Mouse (Mus musculus) midbrain, embryonic 10.5 days (tissue): ENCODE results near the gene Ypel2. TPM values are rescaled to one million over a fixed set of nuclear protein-coding genes. Genes with fewer than 3 reads are reported as not detected.

ENCODE experiments used
- DNase-seq: peaks from one replicate; pipeline ENCODE4 v3.0.0-alpha.2; 2017; ENCODE audit warnings: low spot score
- H3K27ac ChIP-seq: fragments of 300-500 bp; sonication (generic); replicated peaks from 2 replicates; pipeline ENCODE4 v1.5.1; 2016; ENCODE audit warnings: mild to moderate bottlenecking
- H3K27me3 ChIP-seq: fragments of 300-500 bp; sonication (generic); 2 replicates; pipeline ENCODE4 v1.6.1; 2016; ENCODE audit warnings: low read depth, mild to moderate bottlenecking; ENCODE audit not compliant: poor library complexity, severe bottlenecking
- H3K36me3 ChIP-seq: fragments of 300-500 bp; sonication (generic); 2 replicates; pipeline ENCODE4 v1.6.1; 2016; ENCODE audit warnings: mild to moderate bottlenecking, moderate library complexity
- H3K4me1 ChIP-seq: fragments of 300-500 bp; sonication (generic); 2 replicates; pipeline ENCODE4 v1.6.1; 2016
- H3K4me3 ChIP-seq: fragments of 300-500 bp; sonication (generic); 2 replicates; pipeline ENCODE4 v1.5.1; 2016; ENCODE audit warnings: mild to moderate bottlenecking, moderate library complexity
- H3K9me3 ChIP-seq: fragments of 300-500 bp; sonication (generic); replicated peaks from 2 replicates; pipeline ENCODE4 v1.6.1; 2016; ENCODE audit warnings: mild to moderate bottlenecking
- WGBS: fragments of 180-500 bp; shearing (Covaris S2); methylation state at CpG from one replicate; pipeline ENCODE4 v1.1.7; 2016; 5-methylcytosine and 5-hydroxymethylcytosine counted together
- polyA plus RNA-seq: library from polyadenylated mRNA; unstranded; fragments of >200 nt; fragmentation: Nextera tagmentation; extraction: Ambion mirVana; gene quantifications from 2 replicates; pipeline ENCODE4 v1.2.1, GENCODE M21; 2016

Gene Ypel2
- polyA plus RNA-seq, 1 experiment from 2014 or later: 3.0 TPM

DNA sequence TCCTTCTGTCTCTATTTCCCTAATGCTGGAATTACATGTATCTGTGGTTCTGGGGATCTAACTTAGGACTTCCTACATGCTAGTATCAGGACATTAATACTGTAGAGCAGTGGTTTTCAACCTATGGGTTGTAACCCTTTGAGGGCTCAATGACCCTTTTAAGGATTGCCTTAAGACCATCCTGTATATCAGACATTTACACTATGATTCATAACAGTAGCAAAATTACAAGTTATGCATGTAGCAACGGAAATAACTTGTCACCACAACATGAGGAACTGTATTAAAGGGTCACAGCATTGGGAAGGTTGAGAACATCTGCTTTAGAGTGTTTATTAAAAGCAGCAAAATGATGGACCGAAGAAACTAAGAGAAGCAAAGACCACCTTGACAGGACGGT lies 26.8 kb downstream of the Ypel2 start:
- peaks cover 6% of the 10 kb centered on the region for H3K27me3 ChIP-seq
- H3K27ac ChIP-seq: no peak overlapping the region
- DNase-seq: no peak
- WGBS: 91% methylated on average over 3 of the region's 3 CpGs
- no peaks in the 10 kb centered on the region for H3K9me3 ChIP-seq
- H3K36me3 ChIP-seq: no peaks in the 10 kb centered on the region
- H3K4me3 ChIP-seq: no peak overlapping the region
- peaks cover 60% of the 10 kb centered on the region for H3K4me1 ChIP-seq

DNA sequence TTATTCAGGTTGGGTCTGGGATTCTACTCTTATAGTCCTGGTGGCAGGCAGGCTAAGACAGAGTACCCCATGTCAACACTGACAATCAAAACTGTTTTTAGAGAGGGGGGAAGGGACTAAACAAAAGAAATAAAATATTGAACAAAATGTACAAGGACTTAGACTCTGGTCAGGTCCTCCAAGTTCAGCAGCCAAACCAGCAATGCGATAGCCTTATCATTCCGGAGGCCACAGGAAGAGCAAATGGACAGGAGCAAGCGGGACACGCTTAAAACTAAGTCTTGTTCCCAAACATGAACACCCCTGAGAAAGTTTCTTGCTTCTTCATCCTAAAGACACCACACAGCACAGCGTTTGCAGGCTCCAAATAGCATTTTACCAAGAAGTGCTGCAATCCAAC lies 28.4 kb downstream of the Ypel2 start:
- no peak overlapping the region for H3K27ac ChIP-seq
- peaks cover 56% of the 10 kb centered on the region for H3K4me1 ChIP-seq
- H3K36me3 ChIP-seq: no peaks in the 10 kb centered on the region
- DNase-seq: no peak
- WGBS: 93% methylated on average over 5 of the region's 5 CpGs
- H3K27me3 ChIP-seq: 0 out of 2 replicates have a peak, but pooled peaks cover 4% of the 10 kb centered on the region
- H3K9me3 ChIP-seq: no peaks in the 10 kb centered on the region
- H3K4me3 ChIP-seq: no peak overlapping the region

DNA sequence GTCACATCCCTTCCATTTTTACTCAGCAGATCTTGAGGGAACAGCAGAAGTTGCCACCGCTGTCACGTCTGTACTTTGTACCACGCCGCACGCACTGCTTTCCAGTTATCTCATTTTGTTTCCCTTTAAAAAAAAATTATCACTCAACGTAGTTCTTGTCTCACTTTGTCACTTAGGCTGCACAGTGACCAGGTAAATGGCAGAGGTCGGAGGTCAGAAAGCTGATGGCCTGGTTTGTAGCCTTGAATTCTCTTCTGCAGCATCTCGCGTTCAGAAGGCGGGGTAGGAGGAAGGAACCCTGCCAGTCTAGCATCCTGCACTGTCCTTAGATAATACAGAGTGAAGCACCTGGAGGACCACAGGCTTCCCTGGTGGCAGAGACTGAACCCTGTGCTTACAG lies 29.8 kb downstream of the Ypel2 start:
- H3K36me3 ChIP-seq: no peaks in the 10 kb centered on the region
- H3K9me3 ChIP-seq: no peaks in the 10 kb centered on the region
- H3K4me1 ChIP-seq: peaks cover 50% of the 10 kb centered on the region
- 89% methylated on average over 10 of the region's 10 CpGs for WGBS
- no peak overlapping the region for H3K4me3 ChIP-seq
- H3K27me3 ChIP-seq: no peaks in the 10 kb centered on the region
- no peak for DNase-seq
- no peak overlapping the region for H3K27ac ChIP-seq

DNA sequence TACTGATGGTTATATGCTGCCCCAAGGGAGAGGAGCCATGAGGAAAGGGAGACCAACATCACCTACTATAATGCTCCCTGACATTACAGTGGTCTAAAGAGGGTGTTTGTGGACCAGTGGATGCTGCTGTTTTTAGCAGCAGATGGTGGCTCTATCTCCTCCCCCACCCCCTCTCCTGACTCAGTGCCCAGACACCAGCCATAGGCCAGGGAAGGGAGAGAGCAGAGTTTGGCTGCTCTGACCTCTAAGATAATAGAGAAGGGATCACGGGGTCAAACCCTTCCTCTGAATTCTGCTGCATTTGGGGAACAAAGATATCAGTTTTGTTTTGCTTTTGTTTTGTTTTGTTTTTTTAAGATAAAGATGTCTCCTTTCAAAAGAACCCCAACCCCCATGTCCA lies 30.5 kb downstream of the Ypel2 start:
- WGBS: 34% methylated on average over 1 of the region's 1 CpGs
- H3K4me1 ChIP-seq: peaks cover 50% of the 10 kb centered on the region
- DNase-seq: no peak
- peak overlapping the region; percentile 58 for H3K27ac ChIP-seq
- no peaks in the 10 kb centered on the region for H3K36me3 ChIP-seq
- no peaks in the 10 kb centered on the region for H3K27me3 ChIP-seq
- H3K9me3 ChIP-seq: no peaks in the 10 kb centered on the region
- no peak overlapping the region for H3K4me3 ChIP-seq

DNA sequence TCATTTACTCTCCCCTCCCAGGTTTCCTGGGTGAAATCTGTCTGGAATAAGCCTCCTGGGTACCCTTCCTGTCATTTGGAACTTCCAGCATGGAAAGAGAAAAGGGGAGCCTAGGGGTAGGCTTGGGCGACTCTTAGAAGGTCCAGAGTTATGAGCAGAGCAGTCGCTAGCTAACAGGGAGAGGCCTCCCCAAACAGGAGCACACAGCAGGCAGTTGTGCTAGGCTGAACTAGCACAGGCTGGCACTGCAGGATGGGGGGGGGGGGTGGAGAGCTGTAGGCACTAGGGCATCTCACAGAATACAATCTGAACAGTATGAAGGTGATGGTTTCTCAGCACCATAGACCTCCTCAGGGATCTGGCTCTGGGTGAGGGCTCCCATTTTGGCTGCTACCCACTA lies 31.1 kb downstream of the Ypel2 start:
- H3K36me3 ChIP-seq: no peaks in the 10 kb centered on the region
- H3K4me3 ChIP-seq: no peak overlapping the region
- H3K27me3 ChIP-seq: no peaks in the 10 kb centered on the region
- H3K9me3 ChIP-seq: no peaks in the 10 kb centered on the region
- peaks cover 50% of the 10 kb centered on the region for H3K4me1 ChIP-seq
- peak overlapping the region; percentile 58 for H3K27ac ChIP-seq
- DNase-seq: no peak
- 64% methylated on average over 2 of the region's 2 CpGs for WGBS

DNA sequence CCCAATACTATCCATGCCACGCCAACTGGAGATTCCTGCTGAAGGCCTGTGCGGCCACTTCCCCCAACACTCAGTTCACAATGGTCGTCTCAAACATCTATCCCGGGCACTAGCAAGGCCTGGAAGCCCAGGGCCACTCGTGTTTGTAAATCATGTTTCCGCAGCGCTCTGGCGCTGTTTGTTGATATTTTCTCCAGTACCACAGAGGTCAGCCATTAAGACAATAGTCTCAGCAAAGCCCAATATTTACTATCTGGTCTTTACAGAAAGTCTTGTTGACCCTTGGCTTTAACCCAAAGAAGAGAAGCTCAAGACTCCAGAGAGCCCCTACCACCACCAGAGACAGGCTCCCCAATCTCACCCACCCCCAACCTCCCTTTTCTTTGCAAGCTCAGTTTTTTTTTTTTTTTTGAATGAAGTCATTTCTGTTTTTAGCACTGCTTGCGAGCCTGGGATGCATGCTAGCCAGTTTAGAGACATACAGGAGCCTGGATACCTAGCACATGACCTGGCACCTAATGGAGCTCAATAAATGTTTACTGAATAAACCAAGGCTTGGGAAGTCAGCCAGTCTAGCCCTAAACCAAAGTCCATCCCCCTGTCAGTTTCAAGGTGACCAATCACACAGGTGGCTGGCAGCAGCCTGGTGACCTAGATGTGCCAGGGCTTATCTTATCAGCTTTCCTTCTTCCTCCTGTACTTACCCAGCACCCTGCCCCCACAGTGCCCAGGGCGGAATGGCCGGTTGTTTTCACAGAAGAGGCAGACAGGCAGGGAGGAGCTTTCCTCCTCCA lies 31.8 kb downstream of the Ypel2 start:
- no peak overlapping the region for H3K4me3 ChIP-seq
- no peak for DNase-seq
- no peaks in the 10 kb centered on the region for H3K36me3 ChIP-seq
- H3K9me3 ChIP-seq: no peaks in the 10 kb centered on the region
- H3K4me1 ChIP-seq: peaks cover 50% of the 10 kb centered on the region
- 80% methylated on average over 11 of the region's 11 CpGs for WGBS
- H3K27me3 ChIP-seq: no peaks in the 10 kb centered on the region
- H3K27ac ChIP-seq: 0 out of 2 replicates have a peak overlapping the region, but pooled peaks have one; percentile 58

DNA sequence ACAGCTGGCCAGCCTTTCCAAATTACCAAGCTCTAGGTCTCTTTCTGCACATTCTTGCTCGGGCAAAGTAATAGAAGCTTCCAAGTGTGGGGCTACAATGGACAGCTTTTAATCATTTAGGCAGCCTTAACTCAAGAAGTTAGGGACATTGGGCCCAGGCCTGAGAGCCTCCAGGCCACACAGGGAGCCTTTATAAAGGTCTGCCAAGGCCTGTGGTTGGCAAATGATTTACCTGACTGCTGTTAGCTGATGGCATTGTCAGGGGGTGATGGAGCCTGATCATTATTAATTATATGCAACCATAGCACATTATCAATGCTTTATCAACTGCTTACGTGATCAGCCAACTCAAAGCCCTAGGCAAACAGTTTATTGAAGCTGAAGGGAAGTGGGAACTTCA lies 33.2 kb downstream of the Ypel2 start:
- Histone ChIP-seq H3K4me3 (no peak overlapping the region), H3K27me3 (no peaks in the 10 kb centered on the region), H3K4me1 (peaks cover 58% of the 10 kb centered on the region), H3K36me3 (no peaks in the 10 kb centered on the region), H3K27ac (no peak overlapping the region), H3K9me3 (no peaks in the 10 kb centered on the region)
- no peak for DNase-seq
- 74% methylated on average over 2 of the region's 2 CpGs for WGBS

DNA sequence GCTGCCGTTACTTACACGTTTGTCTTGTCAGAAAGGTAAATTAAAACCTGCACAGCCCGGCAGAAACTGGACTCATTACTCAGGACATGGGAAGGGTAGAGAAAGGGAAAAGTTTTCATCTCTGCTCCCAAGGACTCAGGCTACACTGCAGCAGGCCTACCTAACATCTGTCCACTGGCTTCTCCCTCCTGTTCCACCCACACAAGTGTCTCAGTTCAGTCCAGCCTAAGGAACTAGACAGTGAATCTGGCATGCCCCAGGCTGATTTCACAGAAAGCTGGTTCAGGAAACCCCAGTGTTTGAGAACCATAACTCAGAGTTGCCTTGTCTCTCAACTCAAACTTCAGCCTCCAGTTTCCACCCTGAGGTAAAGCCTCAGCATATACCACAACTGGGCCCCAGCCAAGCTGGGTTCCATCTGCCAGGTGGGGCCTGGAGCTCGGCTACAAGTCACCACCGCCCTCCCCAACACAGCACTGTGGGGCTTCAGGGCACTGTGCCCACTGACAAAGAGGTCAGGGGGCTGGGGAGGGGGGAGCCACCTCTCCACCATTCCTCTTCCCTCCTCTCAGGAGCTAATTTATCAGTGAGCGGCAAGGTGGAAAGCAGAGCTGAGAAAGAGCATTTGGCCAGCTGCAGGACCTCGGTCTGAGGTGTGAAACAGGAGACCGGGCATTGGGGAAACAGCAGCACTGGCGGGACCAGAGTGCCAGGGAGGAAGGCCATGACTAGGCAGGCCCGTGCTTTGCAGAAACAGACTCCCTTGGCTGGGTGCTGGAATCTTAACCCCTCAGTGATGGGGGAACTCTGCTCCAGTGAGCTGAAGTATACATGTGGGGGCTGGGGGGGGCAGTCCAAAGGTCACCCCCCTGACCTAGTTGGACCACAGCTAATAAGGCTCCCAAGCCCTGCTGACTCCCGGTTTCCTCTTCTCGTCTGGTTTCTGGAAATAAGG lies 34.5 kb downstream of the Ypel2 start:
- Histone ChIP-seq H3K27ac (peak overlapping the region; percentile 39), H3K36me3 (no peaks in the 10 kb centered on the region), H3K27me3 (no peaks in the 10 kb centered on the region), H3K9me3 (no peaks in the 10 kb centered on the region), H3K4me1 (peaks cover 55% of the 10 kb centered on the region), H3K4me3 (no peak overlapping the region)
- WGBS: 73% methylated on average over 12 of the region's 12 CpGs
- DNase-seq: no peak

DNA sequence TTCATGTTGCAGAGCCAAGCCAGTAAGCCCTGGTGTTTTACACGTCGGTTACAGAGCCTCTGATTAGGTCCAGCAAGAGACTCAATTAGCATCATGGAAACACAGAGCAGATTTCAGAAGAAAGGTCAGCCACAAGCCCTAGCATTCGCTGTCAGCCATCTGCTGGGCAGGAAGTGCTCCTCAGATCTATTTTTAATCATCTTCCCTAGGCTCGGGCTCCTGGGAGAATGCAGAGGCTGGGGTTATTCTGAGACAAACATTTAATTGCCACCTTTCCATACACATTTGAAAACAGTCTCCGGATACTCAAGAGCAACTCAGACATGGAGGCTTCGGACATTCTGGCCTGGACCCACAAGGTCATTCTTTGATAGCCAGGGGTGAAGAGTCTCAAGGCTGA lies 35.3 kb downstream of the Ypel2 start:
- WGBS: 74% methylated on average over 6 of the region's 6 CpGs
- Histone ChIP-seq H3K27me3 (no peaks in the 10 kb centered on the region), H3K4me3 (no peak overlapping the region), H3K27ac (peak overlapping the region; percentile 39; the same call in 1 of the 2 replicates), H3K9me3 (no peaks in the 10 kb centered on the region), H3K36me3 (no peaks in the 10 kb centered on the region), H3K4me1 (peaks cover 47% of the 10 kb centered on the region)
- DNase-seq: no peak

DNA sequence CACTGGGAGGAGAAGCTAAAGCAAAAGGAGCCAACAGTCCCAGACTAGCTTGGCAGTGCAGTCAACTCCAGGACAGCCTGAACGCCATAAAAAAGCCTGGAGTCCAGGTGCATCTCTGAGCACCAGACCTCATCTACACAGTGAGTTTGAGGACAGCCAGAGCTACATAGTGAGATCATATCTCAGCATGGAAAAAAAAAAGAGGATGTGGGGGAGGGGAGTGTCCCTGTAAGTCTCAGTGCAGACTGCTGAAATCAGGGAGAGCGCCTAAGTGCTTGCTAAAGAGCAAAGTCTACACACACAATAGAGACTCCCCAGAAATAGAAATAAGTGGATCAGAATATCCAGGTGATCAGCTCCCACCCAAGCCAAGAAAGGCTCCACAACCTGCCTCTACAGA lies 37.1 kb downstream of the Ypel2 start:
- no peaks in the 10 kb centered on the region for H3K36me3 ChIP-seq
- H3K27me3 ChIP-seq: no peaks in the 10 kb centered on the region
- H3K27ac ChIP-seq: no peak overlapping the region
- H3K4me1 ChIP-seq: peaks cover 40% of the 10 kb centered on the region
- DNase-seq: no peak
- WGBS: 90% methylated on average over 2 of the region's 2 CpGs
- no peak overlapping the region for H3K4me3 ChIP-seq
- H3K9me3 ChIP-seq: no peaks in the 10 kb centered on the region

DNA sequence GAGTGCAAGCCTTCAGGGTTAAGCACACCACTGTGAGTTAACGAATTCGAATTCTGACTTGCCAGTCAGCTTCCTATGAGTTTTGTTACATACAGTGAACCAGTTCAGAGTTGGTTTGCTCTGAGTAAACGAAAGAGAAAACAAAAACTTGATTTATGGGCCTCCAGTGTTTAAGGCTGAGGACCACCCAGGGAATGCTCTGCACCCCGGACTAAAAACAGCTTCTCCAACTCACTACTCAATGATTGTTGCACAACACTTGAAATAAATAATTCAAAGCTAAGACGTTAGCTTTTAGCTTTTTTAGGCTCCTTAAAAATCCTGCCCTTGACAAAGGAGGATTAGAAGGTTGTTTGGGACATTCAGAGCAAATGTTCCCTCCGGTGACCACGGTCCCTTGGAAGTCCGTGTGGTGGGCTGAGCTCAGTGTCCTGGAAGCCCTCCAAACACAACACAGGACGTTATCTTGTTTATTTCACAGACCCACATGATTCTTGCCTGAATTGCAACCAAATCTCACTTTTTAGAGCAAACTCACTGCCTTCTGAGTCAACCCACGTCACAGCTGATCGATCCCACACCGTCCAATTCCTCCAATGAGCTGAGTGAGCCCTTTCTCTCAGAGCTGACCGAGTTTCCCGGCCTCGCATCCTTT lies 38.8 kb downstream of the Ypel2 start:
- 88% methylated on average over 15 of the region's 15 CpGs for WGBS
- no peaks in the 10 kb centered on the region for H3K9me3 ChIP-seq
- peaks cover 37% of the 10 kb centered on the region for H3K4me1 ChIP-seq
- no peak overlapping the region for H3K27ac ChIP-seq
- H3K36me3 ChIP-seq: no peaks in the 10 kb centered on the region
- no peak overlapping the region for H3K4me3 ChIP-seq
- DNase-seq: no peak
- H3K27me3 ChIP-seq: no peaks in the 10 kb centered on the region

DNA sequence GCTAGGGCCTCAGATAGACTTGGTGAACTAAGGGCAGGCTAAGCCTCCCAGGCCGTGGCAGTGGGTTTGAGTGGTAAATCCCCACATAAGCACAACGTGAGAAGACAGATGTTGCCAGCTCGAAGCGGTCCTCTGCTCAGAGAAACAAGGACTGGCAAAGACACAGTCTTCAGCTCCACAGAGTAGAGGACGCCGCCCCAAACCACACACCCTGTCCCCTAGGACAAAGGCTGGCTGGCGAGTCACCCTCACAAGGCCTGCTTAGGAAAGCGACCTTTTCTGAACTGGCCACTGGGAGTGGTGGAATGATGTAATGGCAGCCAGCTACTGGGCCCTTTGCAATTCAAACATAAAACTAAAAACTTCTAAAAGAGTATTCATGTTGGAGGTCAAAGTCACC lies 40.4 kb downstream of the Ypel2 start:
- Histone ChIP-seq H3K36me3 (no peaks in the 10 kb centered on the region), H3K27ac (peak overlapping the region; percentile 59; the same call in 1 of the 2 replicates), H3K4me3 (no peak overlapping the region), H3K4me1 (peaks cover 23% of the 10 kb centered on the region), H3K27me3 (no peaks in the 10 kb centered on the region), H3K9me3 (no peaks in the 10 kb centered on the region)
- no peak for DNase-seq
- 77% methylated on average over 8 of the region's 8 CpGs for WGBS
